Mouse (Mus musculus): ENCODE results near the gene Mfsd12.

- TF ChIP-seq CTCF (conservative IDR thresholded peaks at IDR 0.05; ENCODE audit: low read length) (no peak), NANOG (IDR thresholded peaks at IDR 0.05; ENCODE audit: borderline replicate concordance, low read length) (no peak), POU5F1 (IDR thresholded peaks at IDR 0.05; ENCODE audit: borderline replicate concordance, low read length) (no peak)
Observed at GRCm38 (mm10) chr10:81363436-81364346, 6.4 kb downstream of the Mfsd12 start.
